Comparison of ENCODE assay signal across 16 mouse cellular contexts in genomic region chr19:53729919-53730318, GRCm38 (mm10). TPM values are rescaled to one million over a fixed set of nuclear protein-coding genes. Genes with fewer than 3 reads are reported as not detected.
DNase-seq lines count a peak whose midpoint lies in the region; ATAC-seq lines count a peak whose summit lies in the region.
"Had no signal": no experiment of that assay in that cellular context is flagged by ENCODE, and none has a peak within 500 bp of the region (broad histone marks: within the 10 kb centered on the region; RNA-seq: fewer than 3 reads in every experiment).

No protein-coding gene starts in this region.

- H3K27me3 ChIP-seq in heart, embryonic 11.5 days (ENCODE audit: control insufficient read depth, insufficient read depth, low read length) = no peaks in the 10 kb centered on the region
- H3K27me3 ChIP-seq: embryonic facial prominence, embryonic 15.5 days; forebrain, embryonic 13.5 days; midbrain, embryonic 12.5 days had no signal

- H3K36me3 ChIP-seq in heart, embryonic 11.5 days (ENCODE audit: control insufficient read depth, insufficient read depth, low read length) = no peaks in the 10 kb centered on the region
- H3K36me3 ChIP-seq: embryonic facial prominence, embryonic 15.5 days; liver, embryonic 13.5 days; midbrain, embryonic 12.5 days had no signal

- no peak overlapping the region for H3K4me3 ChIP-seq in heart, embryonic 11.5 days (ENCODE audit: low read depth, low read length)
- H3K4me3 ChIP-seq: embryonic facial prominence, embryonic 15.5 days; forebrain, embryonic 13.5 days; layer of hippocampus, adult 2 months; liver, embryonic 13.5 days; midbrain, embryonic 12.5 days had no signal

- intact Hi-C loops in heart, postnatal 36 days (cut with DNase I) = loop anchor here (5.0 kb wide), 1 partner anchor 83 kb away; no protein-coding TSS in a partner anchor
- intact Hi-C loops in left cerebral cortex, postnatal 10 days (cut with DNase I) = no loop called here

- peak; percentile 18 for DNase-seq in adrenal gland, postnatal 14 days
- no peak for DNase-seq in adrenal gland, adult (ENCODE audit: inconsistent age in 2 of 2, low spot score in 1 of 2)
- DNase-seq in gastrocnemius, postnatal 10 days = peak; percentile 56
- peak; percentile 45 to 61 for DNase-seq in heart, postnatal 36 days
- DNase-seq in embryo, embryonic 11 days = no peak
- no peak for DNase-seq in left cerebral cortex, postnatal 10 days (ENCODE audit: extremely low spot score in 1 of 2, low spot score in 2 of 2)
- no peak for DNase-seq in lung, postnatal 25 days (ENCODE audit: low spot score)
- DNase-seq: adrenal gland, adult 8-10 months; liver, embryonic 13.5 days; lung, postnatal 14 days; right cerebral cortex, postnatal 25 days had no signal

- H3K27ac ChIP-seq in heart, embryonic 11.5 days (ENCODE audit: low read depth, low read length) = peak overlapping the region; percentile 37
- H3K27ac ChIP-seq: embryonic facial prominence, embryonic 15.5 days; forebrain, embryonic 13.5 days; layer of hippocampus, adult 2 months; liver, embryonic 13.5 days; midbrain, embryonic 12.5 days had no signal

- H3K4me2 ChIP-seq in heart, embryonic 11.5 days = no peak overlapping the region; the same call in 1 of the 2 replicates
- H3K4me2 ChIP-seq: embryonic facial prominence, embryonic 15.5 days; forebrain, embryonic 13.5 days; liver, embryonic 13.5 days; midbrain, embryonic 12.5 days had no signal

- ATAC-seq in heart, embryonic 11.5 days (replicated peaks; ENCODE audit: insufficient number of reproducible peaks, low FRiP score, low TSS enrichment) = no peak
- ATAC-seq: forebrain, embryonic 13.5 days had no signal

- WGBS in heart, embryonic 11.5 days (ENCODE audit: insufficient replicate concordance) = 42% methylated on average over 10 of the region's 10 CpGs

- H3K9me3 ChIP-seq in heart, embryonic 11.5 days (replicated peaks; ENCODE audit: control insufficient read depth, low read length) = no peaks in the 10 kb centered on the region
- H3K9me3 ChIP-seq: embryonic facial prominence, embryonic 15.5 days; forebrain, embryonic 13.5 days; liver, embryonic 13.5 days; midbrain, embryonic 12.5 days had no signal

- peaks cover 58% of the 10 kb centered on the region for H3K4me1 ChIP-seq in heart, embryonic 11.5 days (ENCODE audit: control insufficient read depth, insufficient read depth, low read length)
- H3K4me1 ChIP-seq: forebrain, embryonic 13.5 days; liver, embryonic 13.5 days; midbrain, embryonic 12.5 days had no signal

- no peak overlapping the region for H3K9ac ChIP-seq in heart, embryonic 11.5 days (ENCODE audit: low read depth, low read length)
- H3K9ac ChIP-seq: embryonic facial prominence, embryonic 15.5 days; forebrain, embryonic 13.5 days; liver, embryonic 13.5 days; midbrain, embryonic 12.5 days had no signal

RNA-seq across cellular contexts. Expression of gene Rbm20, which starts 52.8 kb away (rescaled TPM):
- total RNA-seq in adrenal gland, postnatal 14 days (2021) = 1.3 TPM in 2 replicates
- 10 to 100 TPM; 74.3 to 77.4 TPM for total RNA-seq in gastrocnemius, postnatal 10 days (2021)
- polyA plus RNA-seq in heart, embryonic 11.5 days (2014; fragmentation: Nextera tagmentation; extraction: Ambion mirVana) = 25.0 and 36.4 TPM in 2 replicates
- total RNA-seq in heart, postnatal 36 days (2021) = 100 to 1,000 TPM; 216 to 224 TPM
- total RNA-seq in left cerebral cortex, postnatal 10 days (2021) = 1 to 10 TPM; 1.9 to 2.4 TPM

Comparison
In these comparisons a context has a peak if more than half of its experiments do, and no peak if none do; other contexts are left out.
1. DNase-seq: peak in adrenal gland, postnatal 14 days (single experiment), gastrocnemius, postnatal 10 days (single experiment) and heart, postnatal 36 days (2 of 2); none in adrenal gland, adult (0 of 2), embryo, embryonic 11 days (single experiment), left cerebral cortex, postnatal 10 days (0 of 2) and lung, postnatal 25 days (single experiment).
2. RNA of gene Rbm20, which starts 52.8 kb away (total RNA-seq): 216 to 224 TPM in heart, postnatal 36 days and 74.3 to 77.4 TPM in gastrocnemius, postnatal 10 days; 1.9 to 2.4 TPM in left cerebral cortex, postnatal 10 days and 1.3 TPM in adrenal gland, postnatal 14 days; every median in the first group is over 10 times any median in the second.